Mouse (Mus musculus): ENCODE data around the gene Tmem201. TPM values are rescaled to one million over a fixed set of nuclear protein-coding genes. Genes with fewer than 3 reads are reported as not detected.

Gene Tmem201
- total RNA-seq, 1 experiment from 2014 or later, result 2.9 TPM

Other genes with a start within 250 kb of the Tmem201 start
- 2.7 to 6.5 TPM (median 4.1 TPM) in 3 replicates for gene Ctnnbip1, start 219.8 kb downstream of the Tmem201 start, total RNA-seq (2017)
- 0.43 to 4.3 TPM (median 1.2 TPM) in 3 replicates for gene Clstn1, start 151.6 kb downstream of the Tmem201 start, total RNA-seq (2017)
- 112 to 213 TPM (median 125 TPM) in 3 replicates for gene Pik3cd, start 35.5 kb downstream of the Tmem201 start, total RNA-seq (2017)
- 9.8 to 16.9 TPM (median 13.1 TPM) in 3 replicates for gene Slc25a33, start 36.2 kb upstream of the Tmem201 start, total RNA-seq (2017)
- gene Spsb1, start 217.0 kb upstream of the Tmem201 start, total RNA-seq (2017), result 0.39 TPM in 1 of 3 replicates, not detected in the others